Mouse (Mus musculus) kidney, postnatal 4 days (tissue): Measurements from ENCODE around the gene Cep164.
A peak's percentile ranks its signal among the peaks of the same experiment; 100 is the strongest.
"Not testable (repeated sequence)": the region's sequence is repeated elsewhere in the genome, so short reads cannot be mapped to it uniquely, and the experiment has no call there.

Source experiments
- DNase-seq, 2 experiments: peaks; one replicate each; pipeline ENCODE4 v3.0.0; 2021; ENCODE audit warnings: mixed read lengths in 2 of 2

Gene Cep164

GRCm38 (mm10) chr9:45828291-45828963 lies at the start of gene Cep164:
Cep164 (minus strand) TSS chr9:45828691.
- peak; percentile 87 to 92 for DNase-seq

GRCm38 (mm10) chr9:45877928-45878327 lies 49.4 kb upstream of the Cep164 start:
- DNase-seq: peak; percentile 60 to 67

GRCm38 (mm10) chr9:45870265-45870664 lies 41.8 kb upstream of the Cep164 start:
- no peak for DNase-seq

GRCm38 (mm10) chr9:45869181-45869580 lies 40.7 kb upstream of the Cep164 start:
- DNase-seq: no peak

GRCm38 (mm10) chr9:45861813-45862212 lies 33.3 kb upstream of the Cep164 start:
- DNase-seq: no peak

GRCm38 (mm10) chr9:45859364-45859763 lies 30.9 kb upstream of the Cep164 start:
- no peak for DNase-seq

- DNase-seq: no peak
These were observed 25.6 kb upstream of the Cep164 start for GRCm38 (mm10) chr9:45854136-45854535.

GRCm38 (mm10) chr9:45853695-45854094 lies 25.2 kb upstream of the Cep164 start:
- DNase-seq: no peak

- no peak for DNase-seq
These were observed 23.3 kb upstream of the Cep164 start for GRCm38 (mm10) chr9:45851776-45852175.

- no peak for DNase-seq
These were observed 22.8 kb upstream of the Cep164 start for GRCm38 (mm10) chr9:45851330-45851729.

GRCm38 (mm10) chr9:45850528-45851155 lies 22.2 kb upstream of the Cep164 start:
- DNase-seq: peak; percentile 36 to 45

- DNase-seq: peak; percentile 49 to 64
These were observed 21.3 kb upstream of the Cep164 start for GRCm38 (mm10) chr9:45849528-45850408.

GRCm38 (mm10) chr9:45846891-45847460 lies 18.5 kb upstream of the Cep164 start:
- no peak for DNase-seq

- DNase-seq: not testable (repeated sequence)
These were observed 17.7 kb upstream of the Cep164 start for GRCm38 (mm10) chr9:45846176-45846575.

- DNase-seq: no peak
These were observed 17.1 kb upstream of the Cep164 start for GRCm38 (mm10) chr9:45845541-45845940.

GRCm38 (mm10) chr9:45843780-45844179 lies 15.3 kb upstream of the Cep164 start:
- DNase-seq: no peak

- no peak for DNase-seq
These were observed 14.5 kb upstream of the Cep164 start for GRCm38 (mm10) chr9:45843007-45843406.

GRCm38 (mm10) chr9:45841458-45841857 lies 13.0 kb upstream of the Cep164 start:
- DNase-seq: no peak

- DNase-seq: peak in 1 of 2 experiments; percentile 28
These were observed 11.8 kb upstream of the Cep164 start for GRCm38 (mm10) chr9:45840331-45840730.

- DNase-seq: no peak
These were observed 11.4 kb upstream of the Cep164 start for GRCm38 (mm10) chr9:45839982-45840300.

GRCm38 (mm10) chr9:45839139-45839981 lies 10.9 kb upstream of the Cep164 start:
- peak; percentile 51 to 62 for DNase-seq

GRCm38 (mm10) chr9:45838434-45839138 lies 10.1 kb upstream of the Cep164 start, which contains the start of gene Bace1:
Bace1 (plus strand) TSS chr9:45838580.
- peak; percentile 87 to 93 for DNase-seq
